Mouse (Mus musculus): ENCODE data around the gene Nfs1. TPM values are rescaled to one million over a fixed set of nuclear protein-coding genes. Genes with fewer than 3 reads are reported as not detected.
A peak's percentile ranks its signal among the peaks of the same experiment; 100 is the strongest.
"Not testable (repeated sequence)": the region's sequence is repeated elsewhere in the genome, so short reads cannot be mapped to it uniquely, and the experiment has no call there.

Nfs1 gene
- polyA plus RNA-seq, 1 experiment from 2014 or later: 46.7 TPM

GRCm38 (mm10) chr2:156123731-156124130, 20.3 kb downstream of the Nfs1 start:
- WGBS: 90% methylated on average over 5 of the region's 5 CpGs
- no peak for DNase-seq (ENCODE audit: low spot score)
- Histone ChIP-seq H3K4me3 (no peak overlapping the region), H3K36me3 (peaks cover 46% of the 10 kb centered on the region), H3K9me3 (replicated peaks) (no peaks in the 10 kb centered on the region), H3K4me1 (no peaks in the 10 kb centered on the region), H3K27ac (replicated peaks) (no peak overlapping the region), H3K27me3 (ENCODE audit: low read depth, poor library complexity, severe bottlenecking) (no peaks in the 10 kb centered on the region)

DNA sequence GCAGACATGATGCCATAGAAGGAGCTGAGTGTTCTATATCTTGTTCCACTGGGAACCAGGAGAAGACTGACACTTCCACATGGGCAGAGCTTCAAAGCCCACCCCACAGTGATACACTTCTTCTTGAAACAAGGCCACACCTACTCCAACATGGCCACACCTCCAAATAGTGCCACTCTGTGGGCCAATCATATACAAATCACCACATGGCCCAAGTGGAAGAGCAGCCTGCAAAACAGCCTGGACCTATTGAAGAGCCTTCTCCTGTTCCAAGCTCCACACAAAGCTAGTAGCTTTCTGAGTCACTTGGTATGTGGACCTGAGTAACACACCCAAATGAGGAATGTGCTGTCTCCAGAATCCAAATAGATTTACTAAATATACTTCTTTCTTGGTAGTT, 24.4 kb downstream of the Nfs1 start:
- Histone ChIP-seq H3K4me1 (no peaks in the 10 kb centered on the region), H3K36me3 (peaks cover 15% of the 10 kb centered on the region), H3K4me3 (no peak overlapping the region), H3K9me3 (replicated peaks) (no peaks in the 10 kb centered on the region), H3K27me3 (ENCODE audit: low read depth, poor library complexity, severe bottlenecking) (no peaks in the 10 kb centered on the region), H3K27ac (replicated peaks) (no peak overlapping the region)
- no peak for DNase-seq (ENCODE audit: low spot score)

- H3K27ac ChIP-seq (replicated peaks): peak overlapping the region; percentile 98
Measured at GRCm38 (mm10) chr2:156112080-156112423, 31.9 kb downstream of the Nfs1 start.

GRCm38 (mm10) chr2:156111358-156112079, 32.5 kb downstream of the Nfs1 start, which contains the start of the genes Cpne1 and Rbm12:
Gene Cpne1 (minus strand): TSS chr2:156111965.
Gene Rbm12 (minus strand): TSS chr2:156111978.
- Histone ChIP-seq H3K27ac (replicated peaks) (peak within 1 kb of the TSS; percentile 98), H3K9me3 (replicated peaks) (no peaks in the 10 kb centered on the region), H3K4me1 (peaks cover 20% of the 10 kb centered on the region), H3K36me3 (peaks cover 30% of the 10 kb centered on the region), H3K27me3 (ENCODE audit: low read depth, poor library complexity, severe bottlenecking) (no peaks in the 10 kb centered on the region), H3K4me3 (peak within 1 kb of the TSS; percentile 96)
- under 1% methylated on average over 74 of the region's 74 CpGs for WGBS
- DNase-seq (ENCODE audit: low spot score): peak; percentile 95

More at GRCm38 (mm10) chr2:156112080-156112423, 31.9 kb downstream of the Nfs1 start:
- peak overlapping the region; percentile 96 for H3K4me3 ChIP-seq
- H3K36me3 ChIP-seq: peaks cover 25% of the 10 kb centered on the region
- not testable (repeated sequence) for DNase-seq (ENCODE audit: low spot score); H3K9me3 ChIP-seq (replicated peaks); H3K27me3 ChIP-seq (ENCODE audit: low read depth, poor library complexity, severe bottlenecking)
- WGBS: 29% methylated on average over 5 of the region's 5 CpGs
- H3K4me1 ChIP-seq: peaks cover 20% of the 10 kb centered on the region

DNA sequence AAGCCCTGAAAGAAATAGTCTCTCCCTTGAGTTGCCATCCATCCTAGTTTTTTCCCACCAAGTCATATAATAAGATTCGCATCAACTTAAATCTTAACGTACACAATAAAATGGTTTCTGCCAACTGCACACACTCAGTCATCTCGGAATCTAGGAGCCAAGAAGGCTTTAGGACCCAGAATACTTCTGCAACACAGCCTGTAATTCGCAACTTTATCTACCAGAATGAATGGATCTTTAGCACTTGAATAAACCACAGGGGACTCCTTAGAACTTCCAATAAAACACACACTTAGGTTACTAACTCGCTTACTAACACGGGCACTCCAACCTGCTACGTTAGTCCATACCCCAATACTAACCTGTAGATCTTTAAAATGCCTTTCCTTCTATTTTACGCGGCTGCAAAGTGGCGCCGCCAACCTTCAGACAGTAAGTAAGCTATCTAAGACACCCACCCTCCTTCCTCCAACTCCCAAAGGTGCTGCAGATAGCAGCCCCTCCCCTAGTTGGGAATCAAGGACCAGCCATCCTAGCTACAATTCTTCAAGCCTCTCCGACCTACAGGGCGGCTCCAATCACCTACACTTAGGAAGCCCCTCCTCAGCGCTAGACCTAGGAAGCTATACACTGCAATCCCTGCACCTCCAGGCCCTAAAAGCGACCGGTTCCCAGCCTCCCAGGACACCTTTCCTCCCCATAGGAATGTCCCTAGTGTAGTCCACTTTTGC, 33.2 kb downstream of the Nfs1 start:
- H3K4me1 ChIP-seq: peaks cover 20% of the 10 kb centered on the region
- WGBS: under 1% methylated on average over 16 of the region's 16 CpGs
- H3K27me3 ChIP-seq (ENCODE audit: low read depth, poor library complexity, severe bottlenecking): no peaks in the 10 kb centered on the region
- DNase-seq (ENCODE audit: low spot score): no peak
- H3K4me3 ChIP-seq: peak overlapping the region; percentile 96
- H3K9me3 ChIP-seq (replicated peaks): no peaks in the 10 kb centered on the region
- H3K27ac ChIP-seq (replicated peaks): peak overlapping the region; percentile 98
- peaks cover 35% of the 10 kb centered on the region for H3K36me3 ChIP-seq

DNA sequence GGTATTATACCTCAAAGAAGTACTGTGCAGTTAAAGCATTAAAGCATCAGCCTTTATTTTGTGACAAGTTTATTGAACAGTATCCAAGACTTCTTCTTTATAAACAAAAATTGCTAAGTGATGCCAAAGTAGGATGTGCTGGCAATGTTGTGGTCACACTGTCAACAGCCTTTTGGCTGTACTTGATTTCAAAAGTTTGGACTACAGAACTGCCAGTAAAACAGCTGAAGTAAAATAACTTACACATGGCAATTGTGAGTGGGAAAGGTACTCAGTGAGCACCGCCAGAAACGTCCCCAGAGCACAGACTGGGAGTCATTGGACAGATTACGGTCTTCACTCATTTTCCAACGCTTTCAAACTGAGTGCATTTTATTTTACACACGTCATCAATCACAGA, 52.1 kb downstream of the Nfs1 start:
- no peak for DNase-seq (ENCODE audit: low spot score)
- H3K9me3 ChIP-seq (replicated peaks): no peaks in the 10 kb centered on the region
- H3K36me3 ChIP-seq: peaks cover 83% of the 10 kb centered on the region
- H3K27ac ChIP-seq (replicated peaks): no peak overlapping the region
- peaks cover 4% of the 10 kb centered on the region; the same call in 1 of the 2 replicates for H3K4me1 ChIP-seq
- no peaks in the 10 kb centered on the region for H3K27me3 ChIP-seq (ENCODE audit: low read depth, poor library complexity, severe bottlenecking)
- H3K4me3 ChIP-seq: no peak overlapping the region
- 94% methylated on average over 5 of the region's 5 CpGs for WGBS

DNA sequence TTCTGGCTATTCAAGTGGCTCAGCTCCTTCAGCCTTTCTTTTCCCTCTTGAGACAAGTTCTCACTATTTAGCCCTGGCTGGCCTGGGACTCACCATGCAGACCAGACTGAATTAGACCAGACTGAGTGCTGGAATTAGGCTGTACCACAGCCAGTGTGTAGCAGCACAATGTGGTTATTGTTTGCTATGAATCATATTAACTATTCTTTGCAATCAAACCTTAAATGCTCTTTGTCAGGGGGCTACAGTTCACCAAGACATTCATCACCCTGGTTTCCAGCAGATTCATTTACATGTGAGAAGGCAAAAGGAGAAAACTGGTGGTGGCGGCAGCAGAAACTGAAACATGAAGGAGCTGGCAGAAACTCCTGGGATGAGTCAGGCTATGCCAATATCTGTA, 54.2 kb downstream of the Nfs1 start:
- H3K27me3 ChIP-seq (ENCODE audit: low read depth, poor library complexity, severe bottlenecking): no peaks in the 10 kb centered on the region
- peaks cover 4% of the 10 kb centered on the region; the same call in 1 of the 2 replicates for H3K4me1 ChIP-seq
- no peak for DNase-seq (ENCODE audit: low spot score)
- H3K9me3 ChIP-seq (replicated peaks): no peaks in the 10 kb centered on the region
- 94% methylated on average over 1 of the region's 1 CpGs for WGBS
- H3K27ac ChIP-seq (replicated peaks): no peak overlapping the region
- peaks cover 62% of the 10 kb centered on the region for H3K36me3 ChIP-seq
- no peak overlapping the region for H3K4me3 ChIP-seq

- WGBS: 90% methylated on average over 7 of the region's 7 CpGs
- no peak for DNase-seq (ENCODE audit: low spot score)
- no peak overlapping the region for H3K27ac ChIP-seq (replicated peaks)
- peaks cover 50% of the 10 kb centered on the region for H3K36me3 ChIP-seq
- H3K4me1 ChIP-seq: peaks cover 4% of the 10 kb centered on the region; the same call in 1 of the 2 replicates
- no peaks in the 10 kb centered on the region for H3K9me3 ChIP-seq (replicated peaks)
- H3K4me3 ChIP-seq: no peak overlapping the region
- no peaks in the 10 kb centered on the region for H3K27me3 ChIP-seq (ENCODE audit: low read depth, poor library complexity, severe bottlenecking)
Measured at GRCm38 (mm10) chr2:156087391-156088110, 56.4 kb downstream of the Nfs1 start.

GRCm38 (mm10) chr2:156084541-156084940, 59.4 kb downstream of the Nfs1 start:
- WGBS: 95% methylated on average over 3 of the region's 3 CpGs
- no peak for DNase-seq (ENCODE audit: low spot score)
- Histone ChIP-seq H3K9me3 (replicated peaks) (no peaks in the 10 kb centered on the region), H3K36me3 (peaks cover 25% of the 10 kb centered on the region), H3K4me1 (no peaks in the 10 kb centered on the region), H3K27me3 (ENCODE audit: low read depth, poor library complexity, severe bottlenecking) (no peaks in the 10 kb centered on the region), H3K4me3 (no peak overlapping the region), H3K27ac (replicated peaks) (no peak overlapping the region)

- Histone ChIP-seq H3K4me3 (no peak overlapping the region), H3K27ac (replicated peaks) (no peak overlapping the region), H3K4me1 (no peaks in the 10 kb centered on the region), H3K36me3 (peaks cover 43% of the 10 kb centered on the region), H3K9me3 (replicated peaks) (no peaks in the 10 kb centered on the region), H3K27me3 (ENCODE audit: low read depth, poor library complexity, severe bottlenecking) (no peaks in the 10 kb centered on the region)
- DNase-seq (ENCODE audit: low spot score): no peak
- WGBS: 94% methylated on average over 7 of the region's 7 CpGs
Measured at GRCm38 (mm10) chr2:156080391-156080790, 63.6 kb downstream of the Nfs1 start.

DNA sequence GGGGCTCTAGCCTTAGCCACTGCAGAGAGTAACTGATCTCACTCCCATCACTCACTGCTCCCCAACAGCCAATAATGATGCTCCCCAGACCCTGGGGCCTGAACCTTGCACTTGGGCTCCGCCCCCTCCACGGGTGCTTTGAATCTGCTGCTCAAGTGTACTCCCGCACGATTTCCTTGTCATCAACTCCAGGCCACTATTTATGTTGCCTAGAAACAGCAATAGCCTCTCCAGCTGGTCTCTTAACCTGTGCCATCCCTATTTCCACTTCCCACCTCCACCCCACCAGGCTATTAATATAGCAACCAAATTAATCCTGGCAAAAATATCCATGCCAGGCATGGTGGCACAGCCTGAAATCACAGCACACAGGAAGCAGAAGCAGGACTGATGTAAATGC, 64.3 kb downstream of the Nfs1 start:
- Histone ChIP-seq H3K4me1 (no peaks in the 10 kb centered on the region), H3K36me3 (peaks cover 50% of the 10 kb centered on the region), H3K27me3 (ENCODE audit: low read depth, poor library complexity, severe bottlenecking) (no peaks in the 10 kb centered on the region), H3K9me3 (replicated peaks) (no peaks in the 10 kb centered on the region), H3K27ac (replicated peaks) (no peak overlapping the region), H3K4me3 (no peak overlapping the region)
- WGBS: 81% methylated on average over 4 of the region's 4 CpGs
- DNase-seq (ENCODE audit: low spot score): no peak

DNA sequence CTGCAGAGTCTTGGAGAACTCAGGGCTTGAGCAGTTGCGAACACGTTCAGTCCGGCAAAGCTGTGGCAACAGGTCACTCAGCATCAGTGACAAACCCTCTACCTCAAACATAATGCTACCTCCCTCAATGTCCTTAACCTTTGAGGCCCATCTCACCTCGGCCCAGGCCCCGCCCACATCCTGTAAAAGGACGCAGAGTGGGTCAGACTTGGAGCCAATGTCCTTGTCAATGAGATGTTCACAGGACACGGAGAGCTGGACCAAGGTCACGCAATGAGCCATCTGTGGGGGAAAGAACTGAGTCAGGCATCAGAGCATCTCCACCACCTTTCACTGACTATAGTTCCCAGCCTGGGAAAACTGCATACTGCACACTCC, 64.8 kb downstream of the Nfs1 start:
- H3K36me3 ChIP-seq: peaks cover 55% of the 10 kb centered on the region
- no peaks in the 10 kb centered on the region for H3K4me1 ChIP-seq
- DNase-seq (ENCODE audit: low spot score): peak; percentile 8
- H3K4me3 ChIP-seq: no peak overlapping the region
- WGBS: 92% methylated on average over 8 of the region's 8 CpGs
- H3K27ac ChIP-seq (replicated peaks): no peak overlapping the region
- no peaks in the 10 kb centered on the region for H3K27me3 ChIP-seq (ENCODE audit: low read depth, poor library complexity, severe bottlenecking)
- no peaks in the 10 kb centered on the region for H3K9me3 ChIP-seq (replicated peaks)

Data from midbrain, embryonic 10.5 days (tissue).